Mouse (Mus musculus) erythroblast, adult 5-6 weeks (primary cell): ENCODE measurements at regions not wholly inside any gene's neighbourhood (a gene's known extent, or its start where the extent isn't known, plus 50 kb on each side); places are given as distances from the start of the nearest gene placed in this dataset.

ENCODE experiments used
- ATAC-seq: replicated peaks from 2 replicates; pipeline ENCODE4 v1.8.0; 2016; ENCODE audit warnings: moderate number of reproducible peaks, mild to moderate bottlenecking, moderate TSS enrichment, inconsistent platforms; ENCODE audit not compliant: poor library complexity, low FRiP score, severe bottlenecking

DNA sequence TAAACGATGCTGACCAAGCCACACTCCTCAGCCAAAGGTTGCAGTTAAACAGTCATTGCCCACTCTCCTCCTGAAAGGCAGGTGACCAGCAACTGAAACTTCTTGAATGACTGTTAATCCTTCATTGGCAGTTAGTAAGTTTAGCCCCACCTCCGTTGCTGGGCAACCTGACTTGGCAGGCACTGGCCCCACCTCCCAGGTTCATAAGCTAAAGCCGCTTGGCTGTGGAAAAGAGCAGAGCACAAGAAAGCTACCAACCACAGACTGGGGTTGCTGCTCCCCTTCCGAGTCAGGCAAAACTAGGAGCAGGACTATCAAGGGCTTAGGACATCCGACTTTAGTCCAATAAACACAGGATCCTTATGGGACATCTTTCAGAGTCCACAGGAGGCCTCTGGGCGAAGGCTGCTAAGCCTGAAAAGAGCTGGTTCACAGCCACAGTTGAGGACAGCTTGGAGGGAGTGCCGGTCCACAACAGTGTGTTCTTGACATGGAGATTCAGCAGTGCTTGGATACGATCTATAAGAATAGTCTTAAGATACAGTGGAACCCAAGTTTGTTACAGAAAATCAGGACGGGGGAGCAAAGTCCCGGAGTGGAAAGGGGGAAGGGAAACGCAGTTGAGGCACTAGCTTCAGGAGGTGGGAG is 67.7 kb upstream of the Kcnma1 start:
- no peak for ATAC-seq

GRCm38 (mm10) chr14:24068693-24069092 is 54.4 kb upstream of the Kcnma1 start:
- no peak for ATAC-seq

DNA sequence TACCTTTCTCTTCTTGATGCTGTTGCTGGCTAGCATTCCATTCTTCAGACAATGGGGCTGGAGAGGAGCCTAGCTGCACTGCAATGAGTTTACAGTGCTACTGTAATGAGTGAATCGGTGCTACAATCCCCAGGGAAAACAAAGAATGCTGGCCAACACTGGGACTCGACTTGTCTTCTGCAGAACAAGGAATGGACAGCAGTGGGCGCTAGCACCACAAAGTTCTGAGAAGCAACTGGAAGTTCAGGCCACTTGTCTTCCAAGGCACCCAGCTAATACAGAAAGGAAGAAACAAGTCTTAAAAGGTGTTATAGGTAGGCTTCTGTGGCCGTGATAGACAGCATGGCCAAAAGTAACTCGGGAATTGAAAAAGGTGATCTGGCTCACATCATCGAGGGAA is 53.4 kb upstream of the Kcnma1 start:
- peak; percentile 60; the same call in 1 of the 2 replicates for ATAC-seq

GRCm38 (mm10) chr14:24065231-24065767 is 51.0 kb upstream of the Kcnma1 start:
- ATAC-seq, result no peak
